Mouse (Mus musculus) heart, adult 2 months (tissue): ENCODE measurements at regions not wholly inside any gene's neighbourhood (a gene's known extent, or its start where the extent isn't known, plus 50 kb on each side); places are given as distances from the start of the nearest gene placed in this dataset.

Source experiments
- DNase-seq, 2 experiments: peaks; one replicate each; pipeline ENCODE4 v3.0.0; 2021
- H3K27ac ChIP-seq: fragments of 200-600 bp; 2 replicates; pipeline ENCODE4 v1.8.1; 2022
- H3K27me3 ChIP-seq: fragments of 200-500 bp; 2 replicates; pipeline ENCODE4 v1.6.1; 2012; ENCODE audit warnings: mild to moderate bottlenecking, low read length, inconsistent platforms, mixed read lengths; ENCODE audit not compliant: control insufficient read depth, insufficient read depth
- H3K36me3 ChIP-seq: fragments of 200-500 bp; 2 replicates; pipeline ENCODE4 v1.6.1; 2012; ENCODE audit warnings: low read length, inconsistent platforms; ENCODE audit not compliant: control insufficient read depth, insufficient read depth
- H3K4me1 ChIP-seq: fragments of 200-500 bp; 2 replicates; pipeline ENCODE4 v1.6.1; 2011; ENCODE audit warnings: low read length; ENCODE audit not compliant: control insufficient read depth, insufficient read depth
- H3K4me3 ChIP-seq: fragments of 200-600 bp; 2 replicates; pipeline ENCODE4 v1.8.1; 2022
- H3K79me2 ChIP-seq: fragments of 200-500 bp; replicated peaks from 2 replicates; pipeline ENCODE4 v1.6.1; 2012; ENCODE audit warnings: mild to moderate bottlenecking, inconsistent platforms, low read length, moderate library complexity, mixed read lengths; ENCODE audit not compliant: control insufficient read depth, insufficient read depth
- H3K9ac ChIP-seq: fragments of 200-500 bp; 2 replicates; pipeline ENCODE4 v1.6.1; 2012; ENCODE audit warnings: low read depth, mild to moderate bottlenecking, control low read depth, inconsistent platforms, low read length, mixed read lengths
- CTCF ChIP-seq: fragments of 200-600 bp; IDR thresholded peaks from 2 replicates; pipeline ENCODE4 v1.8.1; 2022; ENCODE audit warnings: antibody characterized with exemption, mild to moderate bottlenecking, moderate library complexity
- EP300 ChIP-seq: fragments of 200-500 bp; IDR thresholded peaks from 2 replicates; pipeline ENCODE4 v1.6.1; 2011; ENCODE audit warnings: low read depth, low read length, control low read depth; ENCODE audit not compliant: insufficient read depth
- POLR2A ChIP-seq: fragments of 200-500 bp; IDR thresholded peaks from 2 replicates; pipeline ENCODE4 v1.6.1; 2011; ENCODE audit warnings: mild to moderate bottlenecking, low read depth, low read length, control low read depth; ENCODE audit not compliant: insufficient read depth
- WGBS: fragments of 180-500 bp; shearing (Covaris S2); methylation state at CpG from one replicate; pipeline ENCODE4 v1.1.7; 2018; 5-methylcytosine and 5-hydroxymethylcytosine counted together
- intact Hi-C: fragments of 180-260 bp; cut with DNase I; formaldehyde crosslinking; loops from one replicate; pipeline ENCODE4 v1.15.1; 2025

- Histone ChIP-seq H3K9ac (no peak overlapping the region), H3K27ac (no peak overlapping the region), H3K4me1 (peaks cover 7% of the 10 kb centered on the region), H3K4me3 (no peak overlapping the region), H3K36me3 (no peaks in the 10 kb centered on the region), H3K27me3 (no peaks in the 10 kb centered on the region), H3K79me2 (no peaks in the 10 kb centered on the region)
- no peak for TF ChIP-seq POLR2A
- intact Hi-C loops: no loop called here
- no peak for DNase-seq
- 57% methylated on average over 4 of the region's 4 CpGs for WGBS
These were observed 61.6 kb downstream of the Skor1 start for GRCm38 (mm10) chr9:63087195-63087594.

GRCm38 (mm10) chr9:63086671-63087070 lies 62.1 kb downstream of the Skor1 start:
- Histone ChIP-seq H3K4me1 (peaks cover 7% of the 10 kb centered on the region), H3K27ac (no peak overlapping the region), H3K36me3 (no peaks in the 10 kb centered on the region), H3K9ac (no peak overlapping the region), H3K79me2 (no peaks in the 10 kb centered on the region), H3K4me3 (no peak overlapping the region), H3K27me3 (no peaks in the 10 kb centered on the region)
- intact Hi-C loops: no loop called here
- TF ChIP-seq EP300 (no peak), POLR2A (no peak), CTCF (no peak)
- 53% methylated on average over 1 of the region's 1 CpGs for WGBS
- DNase-seq: no peak

GRCm38 (mm10) chr9:63082830-63083229 lies 65.9 kb downstream of the Skor1 start:
- no peak for DNase-seq
- no peaks in the 10 kb centered on the region for H3K27me3 ChIP-seq
- H3K79me2 ChIP-seq: no peaks in the 10 kb centered on the region
- H3K9ac ChIP-seq: no peak overlapping the region
- no peaks in the 10 kb centered on the region for H3K36me3 ChIP-seq
- H3K27ac ChIP-seq: no peak overlapping the region
- 90% methylated on average over 7 of the region's 7 CpGs for WGBS
- no peak overlapping the region for H3K4me3 ChIP-seq
- TF ChIP-seq CTCF: no peak
- no peak for TF ChIP-seq POLR2A
- TF ChIP-seq EP300: no peak
- intact Hi-C loops: no loop called here
- H3K4me1 ChIP-seq: no peaks in the 10 kb centered on the region

GRCm38 (mm10) chr9:63082311-63082710 lies 66.5 kb downstream of the Skor1 start:
- no peak overlapping the region for H3K9ac ChIP-seq
- H3K4me3 ChIP-seq: no peak overlapping the region
- no peak for TF ChIP-seq CTCF
- no peak for TF ChIP-seq POLR2A
- no peak for TF ChIP-seq EP300
- H3K27ac ChIP-seq: no peak overlapping the region
- no peaks in the 10 kb centered on the region for H3K79me2 ChIP-seq
- 87% methylated on average over 3 of the region's 3 CpGs for WGBS
- no peaks in the 10 kb centered on the region for H3K4me1 ChIP-seq
- DNase-seq: no peak
- H3K36me3 ChIP-seq: no peaks in the 10 kb centered on the region
- intact Hi-C loops: no loop called here
- H3K27me3 ChIP-seq: no peaks in the 10 kb centered on the region

GRCm38 (mm10) chr9:63080406-63080805 lies 68.4 kb downstream of the Skor1 start:
- no peak for DNase-seq
- Histone ChIP-seq H3K27ac (no peak overlapping the region), H3K4me1 (peaks cover 3% of the 10 kb centered on the region), H3K27me3 (no peaks in the 10 kb centered on the region), H3K9ac (no peak overlapping the region), H3K36me3 (no peaks in the 10 kb centered on the region), H3K4me3 (no peak overlapping the region), H3K79me2 (no peaks in the 10 kb centered on the region)
- WGBS: 89% methylated on average over 5 of the region's 5 CpGs
- no peak for TF ChIP-seq EP300
- no peak for TF ChIP-seq POLR2A
- TF ChIP-seq CTCF: no peak
- intact Hi-C loops: no loop called here

GRCm38 (mm10) chr9:63075252-63075651 lies 73.5 kb downstream of the Skor1 start:
- H3K4me3 ChIP-seq: no peak overlapping the region
- TF ChIP-seq POLR2A: no peak
- no peak for TF ChIP-seq EP300
- no peak for TF ChIP-seq CTCF

More at GRCm38 (mm10) chr9:63075252-63075651, 73.5 kb downstream of the Skor1 start:
- Histone ChIP-seq H3K27me3 (no peaks in the 10 kb centered on the region), H3K27ac (peak overlapping the region; percentile 67), H3K79me2 (no peaks in the 10 kb centered on the region), H3K4me1 (peaks cover 18% of the 10 kb centered on the region), H3K36me3 (no peaks in the 10 kb centered on the region), H3K9ac (no peak overlapping the region)
- peak; percentile 30 to 41 for DNase-seq
- intact Hi-C loops: loop anchor here (2.0 kb wide), 1 partner anchor 34 kb away; no protein-coding TSS in a partner anchor
- 32% methylated on average over 5 of the region's 5 CpGs for WGBS
